Mouse (Mus musculus) heart, embryonic 14.5 days (tissue): ENCODE data around the gene 3100002H09Rik. TPM values are rescaled to one million over a fixed set of nuclear protein-coding genes. Genes with fewer than 3 reads are reported as not detected.
A peak's percentile ranks its signal among the peaks of the same experiment; 100 is the strongest.

Source experiments
- ATAC-seq: fragments of 200-750 bp; cut with Nextera tagmentation; 2 replicates; pipeline ENCODE4 v1.8.0; 2017; ENCODE audit warnings: low read depth, moderate TSS enrichment; ENCODE audit not compliant: insufficient number of reproducible peaks, insufficient read depth, low FRiP score
- H3K27ac ChIP-seq, 2 experiments: fragments of 200-500 bp in 1 of 2; fragments of 300-500 bp in 1 of 2; sonication (generic) in 1 of 2; replicated peaks in 1 of 2; 2 replicates each; pipeline ENCODE4 v1.5.1; 2012 to 2014; ENCODE audit warnings: low read depth in 2 of 2, low read length in 2 of 2, control low read depth in 1 of 2, mild to moderate bottlenecking in 1 of 2, mixed read lengths in 1 of 2; ENCODE audit not compliant: control insufficient read depth in 1 of 2, insufficient read depth in 1 of 2
- H3K27me3 ChIP-seq: fragments of 300-500 bp; sonication (generic); 2 replicates; pipeline ENCODE4 v1.6.1; 2014; ENCODE audit warnings: mild to moderate bottlenecking, low read length, control low read depth; ENCODE audit not compliant: control insufficient read depth, insufficient read depth
- H3K36me3 ChIP-seq: fragments of 300-500 bp; sonication (generic); 2 replicates; pipeline ENCODE4 v1.6.1; 2014; ENCODE audit warnings: mild to moderate bottlenecking, control low read depth, low read length, mixed read lengths; ENCODE audit not compliant: control insufficient read depth, insufficient read depth
- H3K4me1 ChIP-seq, 2 experiments: fragments of 200-500 bp in 1 of 2; fragments of 300-500 bp in 1 of 2; sonication (generic) in 1 of 2; 2 replicates each; pipeline ENCODE4 v1.6.1; 2012 to 2014; ENCODE audit warnings: low read length in 2 of 2, control low read depth in 1 of 2, mixed read lengths in 1 of 2; ENCODE audit not compliant: control insufficient read depth in 2 of 2, insufficient read depth in 2 of 2
- H3K4me2 ChIP-seq: fragments of 300-500 bp; sonication (generic); 2 replicates; pipeline ENCODE4 v1.6.1; 2014; ENCODE audit warnings: mild to moderate bottlenecking, low read length
- H3K4me3 ChIP-seq, 2 experiments: fragments of 200-500 bp in 1 of 2; fragments of 300-500 bp in 1 of 2; sonication (generic) in 1 of 2; 2 replicates each; pipeline ENCODE4 v1.5.1; 2012 to 2014; ENCODE audit warnings: low read length in 2 of 2, mild to moderate bottlenecking in 2 of 2, control low read depth in 1 of 2, low read depth in 1 of 2, moderate library complexity in 1 of 2; ENCODE audit not compliant: control insufficient read depth in 1 of 2, insufficient read depth in 1 of 2
- H3K9ac ChIP-seq: fragments of 300-500 bp; sonication (generic); 2 replicates; pipeline ENCODE4 v1.6.1; 2014; ENCODE audit warnings: mild to moderate bottlenecking, low read length
- H3K9me3 ChIP-seq: fragments of 300-500 bp; sonication (generic); 2 replicates; pipeline ENCODE4 v1.6.1; 2016; ENCODE audit warnings: low read length, control low read depth; ENCODE audit not compliant: control insufficient read depth
- WGBS: fragments of 180-500 bp; shearing (Covaris S2); extraction: QIAGEN DNeasy Blood & Tissue Kit; methylation state at CpG from one replicate; pipeline ENCODE4 v1.1.7; 2014; 5-methylcytosine and 5-hydroxymethylcytosine counted together
- polyA plus RNA-seq: library from polyadenylated mRNA; unstranded; fragments of >200 nt; fragmentation: Nextera tagmentation; extraction: Ambion mirVana; gene quantifications from 2 replicates; pipeline ENCODE4 v1.2.1, GENCODE M21; 2014

3100002H09Rik gene
- polyA plus RNA-seq, 1 experiment from 2014 or later: not detected

- H3K27ac ChIP-seq: no peak overlapping the region
- peak overlapping the region; percentile 69 for H3K9ac ChIP-seq
- no peak for ATAC-seq
- 2% methylated on average over 55 of the region's 61 CpGs for WGBS
- H3K4me2 ChIP-seq: peak overlapping the region; percentile 86
- H3K9me3 ChIP-seq: no peaks in the 10 kb centered on the region
- H3K36me3 ChIP-seq: no peaks in the 10 kb centered on the region
- H3K4me1 ChIP-seq: peaks cover 25 to 31% of the 10 kb centered on the region in 2 experiments
- H3K4me3 ChIP-seq: peak overlapping the region; percentile 45
- H3K27me3 ChIP-seq: peaks cover 39% of the 10 kb centered on the region
Measured at GRCm38 (mm10) chr4:124575269-124575954, 35.2 kb downstream of the 3100002H09Rik start.

GRCm38 (mm10) chr4:124573586-124573985 lies 37.0 kb downstream of the 3100002H09Rik start:
- 42% methylated on average over 4 of the region's 4 CpGs for WGBS
- H3K27me3 ChIP-seq: peaks cover 43% of the 10 kb centered on the region
- H3K9ac ChIP-seq: no peak overlapping the region
- H3K4me3 ChIP-seq: no peak overlapping the region
- no peak overlapping the region for H3K4me2 ChIP-seq
- H3K36me3 ChIP-seq: no peaks in the 10 kb centered on the region
- peaks cover 33 to 35% of the 10 kb centered on the region in 2 experiments for H3K4me1 ChIP-seq
- no peaks in the 10 kb centered on the region for H3K9me3 ChIP-seq
- no peak overlapping the region for H3K27ac ChIP-seq
- ATAC-seq: no peak

GRCm38 (mm10) chr4:124570977-124571376 lies 39.6 kb downstream of the 3100002H09Rik start:
- H3K4me2 ChIP-seq: peak overlapping the region; percentile 53
- H3K9ac ChIP-seq: peak overlapping the region; percentile 56; the same call in 1 of the 2 replicates
- no peaks in the 10 kb centered on the region for H3K9me3 ChIP-seq
- H3K27me3 ChIP-seq: peaks cover 40% of the 10 kb centered on the region
- H3K4me1 ChIP-seq: peaks cover 33% of the 10 kb centered on the region in 2 experiments
- peak; percentile 72 for ATAC-seq
- H3K36me3 ChIP-seq: no peaks in the 10 kb centered on the region
- H3K27ac ChIP-seq: peak overlapping the region; percentile 86
- H3K4me3 ChIP-seq: no peak overlapping the region; a peak in 1 of 4 replicates
- WGBS: 18% methylated on average over 9 of the region's 9 CpGs

GRCm38 (mm10) chr4:124569661-124570060 lies 40.9 kb downstream of the 3100002H09Rik start:
- Histone ChIP-seq H3K4me2 (no peak overlapping the region), H3K36me3 (no peaks in the 10 kb centered on the region), H3K9ac (peak overlapping the region; percentile 5; the same call in 1 of the 2 replicates), H3K27me3 (peaks cover 33% of the 10 kb centered on the region), H3K4me3 (no peak overlapping the region), H3K27ac (no peak overlapping the region), H3K9me3 (no peaks in the 10 kb centered on the region), H3K4me1 (peaks cover 28 to 29% of the 10 kb centered on the region in 2 experiments)
- ATAC-seq: no peak
- 37% methylated on average over 7 of the region's 7 CpGs for whole genome bisulfite sequencing

DNA sequence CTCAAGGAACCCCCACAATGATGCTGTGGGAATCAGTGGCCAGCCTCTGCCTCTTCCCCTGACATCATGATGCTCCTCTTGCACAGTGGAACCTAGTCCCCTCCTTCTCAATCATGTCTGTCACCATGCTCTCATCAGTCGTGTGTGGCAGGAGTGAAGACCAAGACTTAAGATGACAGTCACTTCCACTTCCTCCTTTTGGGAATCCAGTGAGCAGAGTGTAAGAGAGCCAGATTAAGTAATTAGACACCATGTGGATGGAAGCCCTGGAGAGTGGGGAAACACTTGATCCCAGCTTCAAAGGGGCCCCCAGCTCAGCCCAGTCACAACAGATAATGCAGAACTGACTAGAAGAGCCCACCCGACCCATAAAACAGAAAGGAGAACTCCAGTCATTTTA lies 47.2 kb downstream of the 3100002H09Rik start:
- Histone ChIP-seq H3K4me2 (no peak overlapping the region), H3K4me3 (no peak overlapping the region), H3K36me3 (no peaks in the 10 kb centered on the region), H3K27ac (no peak overlapping the region), H3K4me1 (no peaks in the 10 kb centered on the region), H3K9me3 (no peaks in the 10 kb centered on the region), H3K27me3 (peaks cover 14% of the 10 kb centered on the region; the same call in 1 of the 2 replicates), H3K9ac (no peak overlapping the region)
- 25% methylated on average over 2 of the region's 2 CpGs for WGBS
- ATAC-seq: no peak

DNA sequence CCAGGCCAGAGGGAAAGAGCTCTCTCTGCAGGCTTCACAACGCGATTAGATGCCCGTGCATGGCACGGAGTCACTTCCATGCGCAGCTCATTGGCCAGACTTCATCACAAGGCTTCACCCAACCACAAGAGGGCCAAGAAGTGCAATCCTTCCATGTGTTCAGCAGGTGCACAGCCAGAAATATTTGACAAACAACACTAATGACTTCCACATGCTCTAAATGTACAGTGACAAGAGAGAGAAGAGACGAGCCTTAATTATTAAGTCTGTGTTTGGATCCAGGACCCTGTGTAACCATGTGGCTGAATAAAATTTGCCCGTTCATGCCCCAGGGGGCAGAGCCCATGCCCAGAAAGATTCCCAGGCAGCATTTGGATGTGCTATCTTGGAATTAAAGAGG lies 47.9 kb downstream of the 3100002H09Rik start:
- 50% methylated on average over 7 of the region's 7 CpGs for WGBS
- no peaks in the 10 kb centered on the region for H3K4me1 ChIP-seq

More for the DNA sequence above, 47.9 kb downstream of the 3100002H09Rik start:
- Histone ChIP-seq H3K9ac (no peak overlapping the region), H3K27me3 (peaks cover 9% of the 10 kb centered on the region; the same call in 1 of the 2 replicates), H3K36me3 (no peaks in the 10 kb centered on the region), H3K4me2 (no peak overlapping the region), H3K4me3 (no peak overlapping the region), H3K9me3 (no peaks in the 10 kb centered on the region), H3K27ac (no peak overlapping the region)
- no peak for ATAC-seq
